Mouse (Mus musculus) thymus, postnatal 10 days (tissue): Measurements from ENCODE around the gene Dnajc8.
"Not testable (repeated sequence)": the region's sequence is repeated elsewhere in the genome, so short reads cannot be mapped to it uniquely, and the experiment has no call there.

Source experiments
- DNase-seq, 2 experiments: peaks; one replicate each; pipeline ENCODE4 v3.0.0; 2021; ENCODE audit warnings: low spot score in 2 of 2

The Dnajc8 gene

DNA sequence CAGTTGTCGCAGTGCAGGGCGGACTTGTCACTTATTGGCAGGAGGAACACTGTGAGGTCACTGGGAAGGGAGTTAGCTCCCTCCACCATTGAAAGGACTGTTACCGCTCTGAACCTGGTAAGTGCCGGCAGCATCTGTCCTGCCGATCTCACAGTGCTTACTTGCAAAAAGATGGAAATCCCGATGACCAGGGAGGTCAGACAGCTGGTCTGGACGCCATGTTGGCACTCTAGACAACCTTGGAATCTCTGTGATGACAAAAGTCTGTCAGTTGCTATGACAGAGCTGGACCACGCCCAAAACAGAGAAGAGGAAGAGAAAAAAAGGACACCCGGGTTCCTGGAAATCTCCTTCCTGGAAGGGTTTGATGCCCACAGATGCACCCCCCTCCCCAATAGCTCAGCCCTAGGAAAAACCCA, 32.0 kb downstream of the Dnajc8 start:
- no peak for DNase-seq

DNA sequence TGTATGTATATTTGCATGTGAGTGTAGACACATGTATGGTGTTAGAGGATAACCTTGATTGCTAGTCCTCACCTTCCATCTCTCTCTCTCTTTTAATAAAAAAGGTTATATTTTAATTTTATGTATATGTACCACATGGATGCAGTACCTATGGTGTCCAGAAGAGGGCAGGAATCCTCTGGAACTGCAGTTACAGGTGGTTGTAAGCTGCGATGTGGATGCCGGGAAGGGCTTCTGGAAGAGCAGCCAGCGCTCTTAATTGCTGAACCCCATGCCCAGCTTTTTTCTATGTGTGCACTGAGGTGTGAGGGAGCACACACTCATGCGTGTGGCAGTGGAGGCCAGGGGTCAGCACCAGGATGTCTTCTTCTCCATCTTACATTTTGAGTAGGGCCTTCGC, 33.8 kb downstream of the Dnajc8 start:
- DNase-seq, result no peak

DNA sequence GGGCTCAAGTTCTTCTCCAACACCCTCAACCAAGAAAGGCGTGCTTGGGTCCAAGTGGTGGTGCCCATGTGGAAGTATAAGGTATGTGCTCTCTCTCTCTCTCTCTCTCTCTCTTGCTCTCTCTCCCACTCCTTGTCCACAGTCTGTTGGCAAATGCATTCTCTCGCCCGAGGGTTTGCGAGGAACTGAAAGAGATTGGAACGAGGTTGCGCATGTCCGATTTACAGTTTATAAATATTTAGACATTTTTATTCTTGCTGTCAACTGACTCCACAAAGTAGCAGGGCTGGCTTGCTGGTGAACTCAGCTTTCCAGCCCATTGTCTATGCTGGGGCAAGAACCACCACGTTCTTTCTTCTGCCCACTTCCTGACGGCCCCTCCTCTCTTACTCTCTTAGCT, 35.8 kb downstream of the Dnajc8 start:
- DNase-seq, result no peak

DNA sequence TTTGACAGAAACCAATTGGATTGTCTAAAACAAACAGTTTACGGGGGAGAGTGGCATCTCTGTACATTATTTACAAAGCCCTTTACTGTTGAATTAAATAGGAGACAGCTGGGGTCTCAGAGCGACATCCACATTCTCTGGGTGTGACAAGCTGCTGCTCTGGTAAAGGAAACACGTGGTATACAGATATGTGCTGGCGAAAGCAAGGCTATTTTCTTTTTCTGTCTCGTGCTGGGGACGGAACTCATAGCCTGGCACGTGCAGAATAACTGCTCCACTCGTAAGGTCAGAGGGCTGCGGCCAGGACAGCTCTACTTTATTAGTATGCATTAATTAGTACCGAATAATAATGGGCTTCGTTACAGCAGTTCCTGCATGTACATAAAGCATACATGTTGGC, 38.0 kb downstream of the Dnajc8 start:
- no peak for DNase-seq

DNA sequence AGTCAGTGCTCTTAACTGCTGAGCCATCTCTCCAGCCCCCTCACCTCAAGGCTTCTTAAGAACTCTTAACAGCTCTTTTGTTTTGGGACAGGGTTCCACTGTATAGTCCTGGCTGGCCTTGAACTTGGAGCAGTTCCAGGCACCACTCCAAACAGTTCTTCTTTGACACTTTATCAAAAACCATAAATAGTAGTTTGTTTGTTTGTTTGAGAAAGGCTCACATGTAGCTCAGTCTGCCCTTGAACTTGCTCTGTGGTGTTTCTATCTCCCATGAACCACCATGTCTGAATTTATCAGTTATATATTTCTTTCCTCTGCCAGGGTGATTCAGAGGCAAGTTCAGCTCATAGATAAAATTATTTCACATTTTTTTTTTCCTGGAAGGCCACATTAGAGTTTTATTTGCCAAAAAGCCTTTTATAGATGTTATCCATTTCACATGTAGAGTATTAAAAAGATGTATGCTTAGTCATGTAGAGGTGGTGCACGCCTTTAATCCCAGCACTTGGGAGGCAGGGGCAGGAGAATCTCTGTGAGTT, 39.5 kb downstream of the Dnajc8 start:
- DNase-seq, result no peak

DNA sequence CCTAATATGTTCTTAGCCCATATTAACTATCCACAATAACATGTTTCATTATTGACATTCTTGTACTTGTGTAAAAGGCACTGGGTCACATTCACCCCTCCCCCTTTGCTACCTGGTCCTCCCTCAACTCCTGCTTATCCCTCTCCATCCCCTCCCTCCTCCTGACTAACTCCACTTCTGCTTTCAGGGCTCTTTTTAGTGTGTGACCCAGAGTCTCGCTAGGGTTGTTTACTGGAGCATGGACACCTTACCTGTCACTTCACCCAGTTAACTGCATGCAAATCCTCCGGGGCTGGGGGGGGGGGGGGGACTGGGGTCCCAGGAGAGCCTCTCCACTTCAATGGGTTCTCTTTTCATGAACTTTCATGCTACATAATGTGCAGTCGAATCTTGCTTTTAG, 48.4 kb downstream of the Dnajc8 start:
- DNase-seq, result no peak

DNA sequence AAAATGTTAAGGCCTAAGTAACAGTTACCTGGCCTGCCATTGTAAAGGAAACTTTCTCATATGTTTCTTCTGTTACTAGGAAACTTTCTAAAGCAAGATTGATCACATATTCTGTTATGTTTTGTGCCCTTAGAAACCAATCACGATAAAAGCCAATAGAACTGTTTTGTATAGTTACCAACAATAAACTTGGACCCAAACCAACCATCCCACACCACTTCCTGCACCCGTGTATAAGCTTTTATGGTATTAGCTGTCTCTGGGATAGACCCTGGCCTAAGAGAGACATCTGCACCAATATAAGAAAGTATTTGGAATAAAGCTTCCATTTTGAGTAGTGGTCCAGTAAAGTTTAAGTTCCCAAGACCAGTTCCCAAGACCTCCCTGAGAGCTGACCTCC, 49.6 kb downstream of the Dnajc8 start:
- no peak for DNase-seq

DNA sequence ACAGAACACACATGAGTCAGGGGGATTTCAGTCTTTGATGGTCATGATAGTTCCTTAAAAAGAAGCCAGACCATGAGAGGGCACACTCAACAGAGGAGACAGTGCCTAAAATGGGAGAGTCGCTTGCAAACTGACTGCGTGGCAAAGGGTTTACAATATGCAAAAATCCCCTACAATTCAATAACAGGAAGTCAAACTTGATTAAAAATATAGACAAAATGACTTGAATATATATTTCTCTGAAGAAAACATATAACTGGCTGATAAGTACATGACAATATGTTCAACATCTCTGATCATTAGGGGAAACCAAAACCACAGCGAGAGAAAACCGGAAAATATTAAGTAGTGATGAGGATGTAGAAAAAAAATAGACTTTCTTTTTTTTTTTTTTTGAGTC, 50.9 kb downstream of the Dnajc8 start:
- no peak for DNase-seq

DNA sequence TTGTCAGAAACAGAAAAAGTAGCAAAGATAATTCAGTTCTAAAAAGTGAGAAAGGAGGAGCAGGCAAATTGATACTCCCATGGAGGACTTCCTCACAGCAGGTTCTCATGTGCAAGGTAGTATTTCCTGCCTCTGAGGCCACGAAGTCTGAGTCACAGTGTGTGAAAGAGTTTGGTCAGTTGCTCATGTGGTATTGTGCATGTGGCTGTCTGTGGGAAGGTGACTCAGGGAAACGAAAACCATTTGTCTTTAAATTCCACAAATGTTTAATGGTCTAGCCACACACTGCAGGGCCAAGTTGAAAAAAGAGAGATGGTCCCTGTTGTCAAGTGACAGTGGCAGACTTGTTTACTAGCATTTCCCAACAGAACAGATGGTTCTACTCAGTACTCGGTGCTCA, 53.2 kb downstream of the Dnajc8 start:
- no peak for DNase-seq

DNA sequence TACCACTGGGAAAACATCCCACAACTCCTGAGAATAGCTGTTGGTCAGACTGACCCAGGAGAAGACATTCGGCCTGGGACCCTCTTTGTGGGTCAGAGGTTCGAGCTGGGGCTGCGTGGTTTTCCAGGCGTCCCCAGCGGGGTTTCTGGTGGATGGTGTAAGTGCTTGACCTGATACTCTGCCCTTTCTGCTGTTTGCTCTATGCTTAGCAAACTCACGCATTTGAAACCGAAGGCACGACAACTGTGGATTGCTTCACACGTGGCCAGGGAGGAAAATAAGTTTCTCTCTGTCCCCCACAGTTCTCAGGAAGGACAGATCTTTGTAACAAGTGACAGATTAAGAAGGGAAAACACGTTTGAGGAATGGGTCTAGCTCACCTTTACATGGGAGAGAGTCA, 55.3 kb downstream of the Dnajc8 start:
- no peak for DNase-seq

DNA sequence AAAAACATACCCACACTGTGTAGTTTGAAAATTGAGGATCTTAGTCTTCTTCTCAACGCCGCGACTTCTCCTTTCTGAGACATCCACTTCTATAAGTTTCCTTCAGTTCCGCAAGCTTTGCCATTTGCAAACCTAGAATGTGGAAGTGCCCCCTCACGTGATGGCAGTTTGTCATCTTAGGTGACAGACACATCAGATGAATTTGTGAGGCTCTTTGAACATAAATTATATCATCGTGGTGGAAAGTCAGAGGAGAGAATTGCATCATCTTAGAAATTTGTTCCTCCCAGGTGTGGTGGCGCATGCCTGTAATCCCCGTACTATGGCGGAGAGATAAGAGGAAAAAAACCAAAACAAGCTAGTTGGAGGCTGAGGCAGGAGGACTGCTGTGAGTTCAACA, 57.6 kb downstream of the Dnajc8 start:
- no peak for DNase-seq

DNA sequence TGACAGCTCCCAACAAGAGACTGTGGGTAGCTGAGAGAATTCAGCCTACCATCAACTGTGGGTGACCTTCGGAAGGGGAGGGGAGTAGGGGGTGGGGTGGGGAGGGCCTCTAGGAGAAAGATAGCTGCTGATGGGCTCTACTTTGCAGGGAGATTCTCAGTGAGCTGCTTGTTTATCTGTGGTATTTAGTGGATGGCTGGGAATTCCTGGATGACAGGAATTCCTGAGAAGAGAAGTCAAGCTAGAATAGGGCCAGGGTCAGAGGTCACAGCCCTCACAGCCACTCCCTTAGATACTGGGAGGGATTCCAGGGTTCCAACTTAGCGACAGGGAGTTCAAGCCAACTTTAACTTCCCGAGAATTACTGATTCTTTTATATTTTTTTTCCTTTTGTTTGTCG, 58.8 kb downstream of the Dnajc8 start:
- no peak for DNase-seq

DNA sequence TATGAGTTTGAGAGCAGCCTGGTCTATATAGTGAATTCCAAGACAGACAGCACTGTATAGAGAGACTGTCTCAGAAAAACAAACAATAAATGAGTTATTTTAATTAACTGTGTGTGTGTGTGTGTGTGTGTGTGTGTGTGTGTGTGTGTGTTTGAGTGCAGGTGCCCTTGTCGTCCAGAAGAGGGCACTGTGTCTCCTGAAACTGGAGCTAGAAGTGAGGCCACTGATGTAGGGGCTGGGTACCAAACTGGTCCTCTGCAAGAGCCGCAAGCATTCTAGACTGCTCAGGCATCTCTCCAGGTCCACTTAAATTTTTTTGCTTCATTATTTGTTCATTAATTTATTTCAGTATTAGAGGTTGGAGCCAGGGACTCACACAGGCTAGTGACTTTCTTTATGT, 63.5 kb downstream of the Dnajc8 start:
- no peak for DNase-seq

DNA sequence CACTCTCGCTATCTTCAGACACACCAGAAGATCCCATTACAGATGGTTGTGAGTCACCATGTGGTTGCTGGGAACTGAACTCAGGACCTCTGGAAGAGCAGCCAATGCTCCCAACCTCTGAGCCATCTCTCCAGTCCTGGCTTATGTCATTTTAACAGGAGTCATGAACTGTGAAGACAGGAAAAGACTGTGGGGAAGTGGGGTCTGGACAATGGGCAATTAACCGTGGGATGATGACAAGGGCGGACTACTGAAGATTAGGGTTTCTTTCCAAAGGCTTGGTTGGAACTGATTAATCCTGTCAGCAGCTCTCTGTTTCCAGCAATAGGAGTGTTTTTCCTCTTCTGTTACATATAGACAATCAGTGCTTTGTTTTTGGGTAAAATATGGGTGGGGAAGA, 64.4 kb downstream of the Dnajc8 start:
- DNase-seq, result no peak

DNA sequence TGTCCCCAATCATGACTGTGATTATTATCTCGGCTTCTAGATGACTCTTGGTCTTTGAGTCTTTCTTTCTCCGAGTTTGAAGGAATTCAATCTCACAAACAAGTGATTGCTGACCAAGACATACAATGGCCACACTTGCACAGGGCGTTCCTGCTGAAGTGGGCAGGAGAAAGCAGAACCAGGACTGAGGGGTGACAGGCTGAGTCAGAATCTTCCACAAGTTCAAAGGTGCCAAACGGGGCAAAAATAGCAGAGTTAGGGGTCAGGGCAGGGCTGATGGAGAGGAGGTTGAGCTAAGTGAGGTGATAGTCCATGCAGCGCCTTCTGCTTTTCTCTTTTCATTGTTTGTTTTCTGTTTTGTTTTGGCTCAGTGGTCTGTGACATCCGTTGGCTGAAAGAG, 65.1 kb downstream of the Dnajc8 start:
- no peak for DNase-seq

DNA sequence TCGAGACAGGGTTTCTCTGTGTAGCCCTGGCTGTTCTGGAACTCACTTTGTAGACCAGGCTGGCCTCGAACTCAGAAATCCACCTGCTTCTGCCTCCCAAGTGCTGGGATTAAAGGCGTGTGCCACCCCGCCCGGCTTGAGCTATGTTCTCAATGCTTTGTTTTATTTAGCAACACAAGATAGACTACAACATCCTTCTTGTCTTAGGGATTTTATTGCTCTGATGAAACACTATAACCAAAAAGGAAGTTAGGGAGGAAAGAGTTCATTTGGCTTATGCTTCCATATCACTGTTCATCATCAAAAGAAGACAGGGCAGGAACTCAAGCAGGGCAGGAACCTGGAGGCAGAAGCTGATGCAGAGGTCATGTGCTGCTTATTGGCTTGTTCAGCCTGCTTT, 65.9 kb downstream of the Dnajc8 start:
- not testable (repeated sequence) for DNase-seq
